Mouse (Mus musculus) layer of hippocampus, adult 11-12 months (tissue): ENCODE data around the gene Gm4952.
A peak's percentile ranks its signal among the peaks of the same experiment; 100 is the strongest.

Experiments
- DNase-seq: peaks from one replicate; pipeline ENCODE4 v3.0.0; 2022; ENCODE audit warnings: low spot score

The Gm4952 gene

GRCm38 (mm10) chr19:12599674-12600073 lies at the start of gene Gm4952:
Gm4952 (plus strand) TSS chr19:12599974.
- DNase-seq: no peak

GRCm38 (mm10) chr19:12550005-12550942 lies 49.5 kb upstream of the Gm4952 start:
- DNase-seq: no peak

- no peak for DNase-seq
These were observed 43.5 kb upstream of the Gm4952 start for GRCm38 (mm10) chr19:12556293-12556692.

DNA sequence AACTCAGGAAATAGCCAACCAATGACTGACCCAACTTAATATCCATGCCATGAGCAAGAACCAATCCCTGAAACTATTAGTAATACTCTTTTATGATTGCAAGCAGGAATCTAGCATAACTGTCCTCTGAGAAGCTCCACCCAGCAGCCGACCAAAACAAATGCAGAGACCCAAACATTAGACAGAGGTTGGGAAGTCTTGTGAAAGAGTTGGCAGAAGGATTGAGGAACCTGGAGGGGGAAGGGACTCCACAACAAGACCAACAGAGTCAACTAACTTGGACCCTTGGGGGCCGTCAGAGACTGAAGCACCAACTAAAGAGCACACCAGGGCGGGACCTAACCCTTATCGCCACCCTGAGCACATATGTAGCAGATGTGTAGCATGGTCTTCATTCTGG lies 41.6 kb upstream of the Gm4952 start:
- DNase-seq: no peak

GRCm38 (mm10) chr19:12564197-12564596 lies 35.6 kb upstream of the Gm4952 start:
- no peak for DNase-seq

- no peak for DNase-seq
These were observed 32.8 kb upstream of the Gm4952 start for GRCm38 (mm10) chr19:12567011-12567410.

DNA sequence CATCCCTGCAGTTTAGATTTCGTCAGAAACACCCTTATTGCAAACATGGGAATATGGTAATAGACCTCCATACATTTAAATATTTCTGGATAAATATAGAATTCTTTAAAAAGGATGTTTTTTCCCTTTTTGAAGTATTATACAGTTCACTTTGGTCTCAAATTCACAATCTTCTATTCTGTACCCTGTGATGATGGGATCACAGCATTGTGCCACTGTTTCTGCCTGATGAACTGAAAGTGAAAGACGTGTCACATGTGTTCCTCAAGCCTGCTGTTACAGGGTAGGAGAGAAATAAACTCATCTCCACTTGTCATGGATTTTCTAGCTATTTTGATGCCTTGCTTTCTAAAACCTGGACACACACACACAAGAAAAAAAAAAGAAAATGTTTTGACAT lies 28.9 kb upstream of the Gm4952 start:
- DNase-seq: no peak

DNA sequence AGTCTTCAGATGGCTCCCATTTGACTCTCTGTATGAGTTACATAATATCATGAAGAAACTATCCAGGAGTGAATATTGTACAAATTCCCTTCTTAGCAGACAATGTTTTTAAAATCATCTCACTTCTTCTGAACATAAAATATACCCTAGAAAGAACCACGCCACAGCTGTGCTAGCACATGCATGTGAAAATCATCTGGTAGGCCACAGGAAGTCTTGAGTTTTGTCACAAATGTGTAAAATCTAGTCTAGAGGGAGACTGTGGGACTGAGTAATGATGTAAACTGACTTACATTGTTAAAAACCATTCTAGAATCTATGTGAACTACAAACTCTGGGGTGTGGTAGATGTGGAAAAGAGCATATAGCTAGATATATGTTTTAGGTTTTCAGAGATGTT lies 28.1 kb upstream of the Gm4952 start:
- no peak for DNase-seq

DNA sequence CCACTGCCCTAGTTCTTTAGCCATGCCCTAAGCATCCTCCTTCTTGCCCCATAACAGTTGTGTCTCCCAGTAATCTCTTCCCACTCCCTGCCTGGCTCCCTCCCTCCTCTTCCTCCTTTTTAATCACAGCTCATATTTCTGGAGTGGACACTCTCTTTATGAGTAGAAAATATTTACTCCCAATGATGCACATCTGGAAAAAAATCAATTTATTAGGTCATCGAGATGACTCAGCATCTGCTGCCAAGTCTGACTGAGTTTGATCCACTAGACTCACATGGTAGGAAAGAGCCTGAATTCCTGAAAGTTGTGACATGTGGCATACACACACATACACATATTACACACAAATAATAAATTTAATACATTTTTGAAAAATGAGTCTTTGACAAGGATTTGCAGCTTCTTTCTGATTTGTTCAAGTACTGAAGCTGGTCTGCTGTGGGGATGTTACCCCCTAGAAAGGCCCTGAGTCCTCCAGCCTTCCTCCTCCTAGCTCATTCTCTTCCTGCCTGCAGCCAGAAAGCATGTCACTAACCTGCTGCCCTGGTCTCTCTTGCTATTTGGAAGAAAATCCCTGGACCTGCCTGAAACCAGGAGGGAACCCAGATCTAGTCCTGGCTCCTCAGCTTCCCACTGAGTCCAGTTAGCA lies 27.0 kb upstream of the Gm4952 start:
- DNase-seq: no peak

DNA sequence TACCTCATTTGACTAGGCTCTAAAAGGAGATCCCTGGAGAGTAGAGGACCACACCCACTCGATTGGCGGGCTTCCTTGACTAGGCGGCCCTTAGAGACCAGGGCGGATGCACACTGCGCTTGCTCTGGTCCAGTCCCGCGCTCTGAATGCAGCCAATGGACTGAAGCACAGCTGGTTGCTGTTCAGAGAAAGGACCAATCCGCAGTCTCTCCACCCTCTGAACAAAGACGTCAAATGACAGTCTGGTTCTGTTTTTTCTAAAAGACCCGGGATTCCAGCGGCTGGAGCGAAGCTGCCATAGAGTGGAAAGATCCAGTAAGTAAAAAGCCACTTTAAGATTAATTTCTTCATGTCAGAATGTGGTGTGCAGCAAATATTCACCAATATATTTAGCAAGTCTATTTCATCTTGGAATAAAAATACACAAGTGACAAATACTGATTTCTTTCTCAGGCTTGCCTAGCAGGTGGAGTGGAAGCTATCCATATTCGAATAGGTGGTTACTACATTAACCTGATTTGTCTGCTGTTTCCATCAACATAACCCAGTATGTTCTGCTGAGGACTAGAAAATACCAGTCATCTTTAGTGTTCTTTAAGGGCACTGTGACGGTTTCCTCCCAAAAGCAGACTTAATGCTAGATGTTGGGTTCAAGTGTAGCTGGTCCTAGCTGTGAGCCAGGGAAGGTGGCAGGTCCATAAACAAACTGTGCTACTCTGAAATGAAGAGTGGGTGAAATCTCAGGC lies 26.3 kb upstream of the Gm4952 start:
- DNase-seq: peak; percentile 70

DNA sequence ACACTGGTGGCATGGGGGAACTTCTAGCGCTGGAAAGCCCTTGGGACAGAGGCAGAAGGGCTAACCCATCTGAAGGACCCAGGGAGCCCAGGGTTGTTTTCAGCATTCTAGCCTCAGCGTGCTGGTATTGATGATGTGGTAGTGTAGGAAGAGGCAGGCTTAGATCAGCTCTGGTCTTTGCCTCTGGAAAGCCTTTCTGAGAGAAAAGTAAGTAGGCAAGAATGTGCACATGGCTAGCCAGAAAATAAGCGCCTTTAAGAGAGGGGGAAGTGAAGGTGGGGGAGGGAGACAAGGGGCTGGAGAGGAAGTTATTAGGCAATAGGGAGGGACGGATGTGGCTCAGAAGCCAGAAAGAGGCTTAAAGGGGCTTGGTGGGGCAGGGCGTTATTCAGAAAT lies 25.8 kb upstream of the Gm4952 start:
- no peak for DNase-seq

DNA sequence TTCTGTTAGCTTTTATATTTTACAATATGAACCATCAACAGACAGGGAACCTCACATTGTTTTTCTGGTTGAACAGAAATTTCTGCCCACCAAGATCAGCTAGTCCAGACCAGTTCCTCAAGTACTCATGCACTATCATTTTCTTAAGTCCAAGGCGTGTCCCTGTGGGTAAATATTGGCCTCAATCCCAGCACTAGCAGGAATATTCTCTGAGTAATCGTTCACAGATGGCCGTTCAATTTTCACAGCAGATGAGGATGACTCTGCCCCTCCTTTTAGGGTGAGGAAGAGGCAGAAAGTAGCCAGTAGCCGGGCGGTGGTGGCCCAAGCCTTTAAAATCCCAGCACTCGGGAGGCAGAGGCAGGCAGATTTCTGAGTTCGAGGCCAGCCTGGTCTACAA lies 24.7 kb upstream of the Gm4952 start:
- no peak for DNase-seq

DNA sequence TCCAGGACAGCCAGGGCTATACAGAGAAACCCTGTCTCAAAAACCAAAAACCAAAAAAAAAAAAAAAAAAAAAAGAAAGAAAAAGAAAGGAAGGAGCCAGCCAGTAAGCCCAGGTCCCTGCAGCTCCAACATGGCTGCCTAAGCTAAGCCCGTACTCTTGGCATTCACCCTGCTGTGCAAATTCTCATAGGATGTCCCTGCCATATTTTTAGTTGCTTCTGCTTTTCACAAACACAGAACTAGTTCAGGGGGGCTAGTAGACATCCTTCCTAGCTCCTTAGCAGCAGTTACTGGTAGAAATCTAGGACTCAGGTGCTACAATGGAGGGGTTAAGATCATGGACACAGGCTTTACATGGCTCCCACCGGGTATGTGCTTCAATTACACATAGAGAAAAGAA lies 24.3 kb upstream of the Gm4952 start:
- DNase-seq: no peak

- DNase-seq: no peak
These were observed 23.1 kb upstream of the Gm4952 start for GRCm38 (mm10) chr19:12576639-12577038.

- no peak for DNase-seq
These were observed 14.5 kb upstream of the Gm4952 start for GRCm38 (mm10) chr19:12585310-12585709.

DNA sequence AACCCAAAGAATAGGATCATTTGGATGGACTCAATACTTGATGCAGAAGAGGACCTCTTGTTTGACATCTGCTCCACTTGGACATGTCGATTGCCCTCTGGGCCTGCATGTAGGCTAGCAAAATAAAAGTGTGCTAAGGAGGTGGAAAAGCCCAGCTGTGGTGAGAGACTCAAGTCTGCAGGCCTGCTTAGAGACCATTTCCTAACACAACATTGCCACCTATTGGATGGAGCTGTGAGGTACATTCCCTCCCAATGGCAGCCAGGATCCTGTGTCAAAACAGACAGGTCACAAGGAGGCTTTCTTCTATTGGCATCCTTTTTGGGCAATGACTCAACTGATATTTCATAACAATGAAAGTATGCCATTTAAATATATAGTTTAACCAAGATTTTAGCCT lies 7.9 kb upstream of the Gm4952 start:
- DNase-seq: peak; percentile 83

DNA sequence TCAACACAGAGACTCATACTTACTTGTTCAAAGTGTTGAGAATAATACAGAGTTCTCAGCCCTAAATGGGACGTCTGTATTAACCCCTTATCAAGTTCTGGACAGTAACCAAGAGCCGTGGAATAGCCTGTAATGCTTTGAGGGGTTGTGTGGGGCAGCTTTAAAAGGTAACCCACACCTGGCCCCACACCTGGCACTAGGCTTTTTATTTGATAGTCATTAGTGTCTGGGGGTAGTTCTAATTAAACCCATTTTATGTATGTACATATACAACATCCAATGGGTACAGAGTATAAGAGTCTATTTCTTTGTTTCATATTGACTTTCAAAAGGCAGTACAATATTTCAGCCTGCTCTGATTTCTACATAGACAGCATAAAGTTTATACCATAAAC lies 4.6 kb upstream of the Gm4952 start:
- no peak for DNase-seq

DNA sequence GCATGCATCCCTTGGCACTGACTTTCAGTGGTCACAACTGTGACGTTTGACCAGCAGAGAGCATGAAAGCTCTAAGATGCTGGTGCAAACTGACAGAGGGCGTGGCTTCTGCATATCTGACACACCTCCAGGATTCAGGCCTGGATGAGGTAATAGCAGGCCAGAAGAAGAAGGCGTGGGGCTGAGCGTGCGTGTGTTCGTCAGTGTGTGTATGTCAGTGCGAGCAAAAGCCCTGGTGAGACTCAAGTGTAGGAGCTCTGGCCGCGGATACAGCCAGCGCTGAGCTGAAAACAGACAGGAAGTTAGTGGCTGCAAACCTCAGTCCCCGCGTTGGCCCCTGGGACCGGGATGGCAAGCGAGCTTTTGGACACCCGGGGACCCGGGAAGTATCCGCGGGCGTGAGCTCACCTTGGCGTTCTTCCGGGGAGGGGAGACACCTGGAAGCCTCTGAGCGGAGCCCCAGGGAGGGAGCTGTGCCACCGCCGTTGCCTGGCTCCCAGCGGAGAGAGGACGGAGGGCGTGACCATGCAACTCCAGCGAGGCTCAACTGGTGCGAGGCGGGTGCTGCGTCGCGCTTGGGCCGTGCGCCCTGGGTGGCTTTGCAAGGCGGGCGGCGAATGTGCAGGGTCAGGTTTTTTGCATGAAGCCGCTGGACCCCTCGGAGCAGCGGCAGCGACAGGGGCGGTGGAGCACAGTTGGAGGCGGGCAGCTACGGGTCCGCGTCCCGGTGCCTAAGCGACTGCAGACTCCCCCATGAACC lies 4.1 kb upstream of the Gm4952 start:
- DNase-seq: peak; percentile 56

- DNase-seq: peak; percentile 16
These were observed 3.3 kb upstream of the Gm4952 start for GRCm38 (mm10) chr19:12596290-12597072.

GRCm38 (mm10) chr19:12597073-12597405 lies 2.7 kb upstream of the Gm4952 start:
- no peak for DNase-seq

GRCm38 (mm10) chr19:12598674-12599073 lies 1.1 kb upstream of the Gm4952 start:
- no peak for DNase-seq
